Mouse (Mus musculus): ENCODE results near the gene Ano8. TPM values are rescaled to one million over a fixed set of nuclear protein-coding genes. Genes with fewer than 3 reads are reported as not detected.

Ano8 gene
- total RNA-seq, 4 experiments from 2014 or later = 14.1 to 17.3 (median 16.1) TPM

DNA sequence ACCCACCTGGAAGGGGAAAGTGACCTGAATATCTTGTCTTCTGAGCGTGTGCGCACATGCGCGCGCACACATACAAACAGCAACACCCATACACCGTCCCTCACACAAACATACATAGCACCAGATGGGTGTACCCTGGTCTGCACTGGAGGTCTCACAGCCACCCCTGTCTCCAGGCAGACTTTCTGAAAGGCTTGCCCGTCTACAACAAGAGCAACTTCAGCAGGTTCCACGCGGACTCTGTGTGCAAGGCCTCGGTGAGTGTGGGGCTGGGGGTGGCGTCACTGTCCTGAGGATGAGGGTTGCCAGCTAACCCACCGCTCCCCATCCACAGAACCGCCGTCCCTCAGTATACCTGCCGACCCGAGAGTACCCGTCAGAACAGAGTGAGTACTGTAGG lies 13.9 kb downstream of the Ano8 start:
- DNase-seq (ENCODE audit: low spot score) = no peak

DNA sequence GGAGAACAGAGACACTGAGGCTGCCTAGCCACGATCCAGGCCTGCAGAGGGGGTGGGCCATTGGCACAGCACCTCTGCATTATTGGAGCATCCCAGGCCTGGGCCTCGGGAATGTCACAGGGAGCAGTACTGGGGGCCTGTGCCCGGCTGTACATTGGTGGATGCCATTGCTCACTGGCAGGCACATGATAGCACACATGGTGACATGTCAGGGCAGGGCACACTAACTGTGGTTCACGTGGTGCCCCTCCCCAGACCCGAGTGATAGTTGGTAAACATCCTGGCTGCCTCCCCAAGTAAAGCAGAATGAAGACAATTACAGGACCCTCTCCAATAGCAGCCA lies 14.9 kb downstream of the Ano8 start:
- no peak for DNase-seq (ENCODE audit: low spot score)

DNA sequence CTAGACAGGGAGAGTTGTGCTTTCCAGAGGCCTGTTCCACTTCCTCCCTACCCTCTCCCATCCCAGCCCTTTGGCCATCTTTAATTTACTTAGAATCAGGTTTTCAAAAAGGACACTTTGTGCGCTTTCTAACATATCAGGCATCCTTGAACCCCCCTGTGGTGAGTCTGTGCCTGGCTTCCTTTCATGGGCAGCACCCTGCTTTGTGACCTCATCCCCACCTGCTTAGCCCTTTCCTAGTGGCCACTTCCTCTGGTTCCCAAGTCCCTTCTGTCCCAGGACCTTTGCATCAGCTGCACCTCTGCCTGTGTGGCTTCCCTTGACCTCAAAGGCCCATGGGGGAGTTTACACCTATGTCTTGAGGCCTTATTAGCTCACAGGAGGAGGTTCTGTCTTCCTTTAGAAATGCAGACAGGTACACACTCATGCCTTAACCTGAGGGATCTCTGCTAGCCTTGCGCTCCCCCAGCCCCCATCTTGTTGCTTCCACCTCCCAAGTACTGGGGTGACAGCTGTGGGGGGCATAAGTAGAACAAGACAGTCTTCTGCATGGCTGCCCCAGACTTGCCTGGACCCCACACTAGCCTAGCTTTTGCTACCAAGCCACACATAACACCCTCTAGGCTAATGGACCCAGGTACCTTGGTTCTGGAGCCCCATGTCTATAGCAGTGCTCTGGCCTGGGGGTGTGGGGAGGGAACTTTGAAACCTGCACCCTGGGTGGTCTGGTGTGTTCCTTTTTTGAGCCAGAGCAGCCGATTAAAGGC lies 15.4 kb downstream of the Ano8 start:
- no peak for DNase-seq (ENCODE audit: low spot score)

DNA sequence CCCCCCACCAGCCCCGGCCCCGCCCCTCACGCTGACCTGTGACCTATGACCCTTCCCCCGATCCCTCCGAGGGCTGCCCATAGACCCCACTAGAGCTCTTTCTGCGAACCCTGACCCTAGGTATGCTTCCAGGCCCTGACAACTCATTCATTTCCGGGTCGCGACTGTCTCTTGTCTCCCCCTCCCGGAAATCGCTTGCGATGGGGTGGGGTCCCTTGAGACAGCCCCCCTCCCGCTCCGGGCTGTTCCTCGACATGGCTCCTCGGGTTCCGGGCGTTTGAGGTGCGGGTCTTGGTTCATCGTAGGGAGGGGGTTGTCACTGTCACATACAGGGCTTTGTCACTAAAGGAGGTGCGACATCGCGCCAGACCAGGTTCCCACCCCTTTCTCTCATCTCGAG lies 16.4 kb downstream of the Ano8 start:
- DNase-seq (ENCODE audit: low spot score) = no peak

DNA sequence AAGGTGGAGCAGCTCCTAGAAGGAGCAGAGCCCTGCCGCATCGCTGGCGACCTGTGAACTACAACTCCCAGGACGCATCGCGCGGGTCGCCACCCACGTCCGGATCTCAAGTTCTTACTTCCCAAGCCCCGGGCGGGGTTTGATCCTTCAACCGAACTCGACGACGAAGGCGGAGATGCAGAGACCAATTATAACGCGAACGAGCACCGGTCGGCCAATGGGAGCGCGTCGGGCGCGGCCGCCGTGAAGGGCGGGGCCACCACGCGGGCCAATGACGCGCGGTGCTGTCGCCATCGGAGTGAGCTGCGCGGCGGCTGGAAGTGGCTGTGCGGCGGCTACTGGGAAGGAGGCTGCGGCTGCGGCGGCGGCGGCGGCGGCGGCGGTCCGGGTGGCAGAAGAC lies 16.8 kb downstream of the Ano8 start, which contains the start of gene Dda1:
TSS of gene Dda1 (plus strand) at position 284 of the 400 bp plus-strand sequence.
- DNase-seq (ENCODE audit: low spot score) = peak; percentile 98

DNA sequence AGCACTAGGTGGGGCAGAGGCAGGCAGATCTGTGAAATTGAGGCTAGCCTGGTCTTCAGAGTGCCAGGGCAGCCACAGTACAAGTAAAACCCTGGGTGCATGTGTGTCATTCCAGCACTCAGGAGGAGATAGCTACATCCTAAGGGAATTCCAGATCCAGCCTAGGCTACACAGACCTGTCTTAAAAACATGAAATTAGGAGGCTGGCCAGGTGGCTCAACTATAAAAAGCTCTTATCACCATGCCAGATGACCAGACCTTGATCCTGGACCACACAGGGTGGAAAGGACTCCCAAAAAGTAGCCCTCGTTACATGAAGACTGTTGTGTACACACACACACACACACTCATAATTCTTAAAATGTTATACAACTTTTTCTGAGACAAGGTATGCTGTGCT lies 17.8 kb downstream of the Ano8 start:
- DNase-seq (ENCODE audit: low spot score) = no peak

DNA sequence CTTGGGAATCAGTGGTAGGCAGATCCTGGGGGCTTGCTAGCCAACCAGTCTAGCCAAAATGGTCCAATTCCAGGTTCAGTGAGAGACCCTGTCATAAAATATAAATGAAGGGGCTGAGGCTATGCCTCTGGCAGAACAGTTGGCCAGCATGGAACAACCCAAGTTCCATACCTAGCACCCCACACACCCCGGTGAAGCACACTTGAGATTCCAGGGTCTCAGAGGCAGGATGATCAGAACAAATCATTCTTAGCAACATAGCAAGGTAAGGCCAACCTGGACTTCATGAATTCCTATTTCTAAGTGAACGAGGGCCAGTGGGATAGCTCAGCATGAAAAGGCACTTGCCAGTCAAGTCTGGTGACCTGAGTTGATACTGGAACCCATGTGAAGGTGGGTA lies 18.6 kb downstream of the Ano8 start:
- DNase-seq (ENCODE audit: low spot score) = no peak

DNA sequence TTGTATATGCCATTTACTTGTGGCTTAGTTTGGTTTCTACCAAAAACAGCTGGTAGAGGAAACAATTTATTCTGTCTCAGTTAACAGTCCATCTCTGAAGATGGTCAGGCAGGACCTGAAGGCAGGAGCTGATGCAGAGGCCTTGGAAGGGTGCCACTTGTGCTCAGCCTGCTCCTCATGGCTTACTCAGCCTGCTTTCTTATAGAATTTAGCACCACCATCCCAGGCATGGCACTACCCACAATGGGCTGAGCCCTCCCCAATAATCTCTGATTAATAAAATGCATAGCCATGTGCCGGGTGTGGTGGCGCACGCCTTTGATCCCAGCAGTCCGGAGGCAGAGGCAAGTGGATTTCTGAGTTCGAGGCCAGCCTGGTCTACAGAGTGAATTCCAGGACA lies 19.6 kb downstream of the Ano8 start:
- DNase-seq (ENCODE audit: low spot score) = no peak

DNA sequence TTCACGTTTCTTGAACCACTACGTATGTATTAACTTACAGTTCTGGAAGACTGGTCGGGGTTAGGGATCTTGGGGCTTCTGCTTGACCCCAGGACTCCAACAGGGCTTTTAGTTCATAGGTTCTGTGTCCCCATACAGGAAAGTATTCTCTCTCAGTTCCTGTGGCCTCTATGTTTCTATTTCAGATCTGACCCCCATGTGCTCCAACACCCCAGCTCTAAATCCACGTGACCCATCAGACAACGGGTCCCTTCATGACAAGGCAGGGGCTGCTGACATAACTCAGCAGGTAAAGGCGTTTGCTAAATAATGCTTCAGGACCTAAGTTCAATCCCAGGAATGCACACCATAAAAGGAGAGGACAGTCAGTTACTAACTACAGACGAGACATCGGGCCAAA lies 20.0 kb downstream of the Ano8 start:
- no peak for DNase-seq (ENCODE audit: low spot score)

DNA sequence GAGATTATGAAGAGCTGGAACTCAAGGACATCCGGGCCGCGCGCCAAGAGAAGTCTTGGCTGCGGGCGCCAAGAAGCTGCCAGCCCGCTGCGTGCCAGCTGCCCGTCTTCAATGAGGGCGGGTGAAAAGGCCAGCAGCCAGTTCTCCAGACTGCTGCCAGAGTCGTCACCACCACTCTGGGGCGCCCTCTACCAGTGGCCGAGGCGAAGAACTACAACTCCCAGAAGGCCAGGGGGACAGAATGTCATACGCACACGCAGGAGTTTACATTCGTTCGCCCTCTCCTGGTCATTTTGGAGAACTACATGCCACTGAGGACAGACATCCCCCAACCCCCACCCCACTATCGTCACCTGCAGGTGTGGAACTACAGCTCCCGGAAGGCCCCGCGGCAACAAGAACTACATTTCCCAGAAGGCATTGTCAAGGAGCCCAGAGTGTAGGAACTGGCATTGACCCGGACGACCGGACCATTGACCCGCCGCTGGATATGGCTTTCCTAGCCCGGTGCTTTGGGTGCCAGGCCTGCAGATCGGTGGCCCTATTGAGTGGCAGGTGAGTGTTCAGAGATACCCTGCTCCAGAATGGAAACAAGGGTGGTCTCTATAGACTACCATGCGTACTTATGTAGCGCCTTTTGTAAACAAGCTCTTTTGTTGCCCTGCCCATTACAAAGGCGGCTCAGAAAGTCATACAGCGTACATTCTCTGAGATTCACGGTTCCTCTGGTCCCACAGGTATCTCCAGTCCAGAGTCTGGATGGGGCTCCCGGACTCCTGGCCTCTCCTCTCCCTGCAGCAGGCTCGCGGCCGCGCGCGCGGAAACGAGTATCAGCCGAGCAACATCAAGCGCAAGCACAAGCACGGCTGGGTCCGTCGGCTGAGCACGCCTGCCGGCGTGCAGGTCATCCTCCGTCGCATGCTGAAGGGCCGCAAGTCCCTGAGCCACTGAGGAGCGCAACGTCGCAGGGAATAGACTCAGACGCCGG lies 21.0 kb downstream of the Ano8 start, which contains the start of gene Mrpl34:
TSS of gene Mrpl34 (plus strand) at position 447 of the 988 bp plus-strand sequence.
- peak; percentile 99 for DNase-seq (ENCODE audit: low spot score)

DNA sequence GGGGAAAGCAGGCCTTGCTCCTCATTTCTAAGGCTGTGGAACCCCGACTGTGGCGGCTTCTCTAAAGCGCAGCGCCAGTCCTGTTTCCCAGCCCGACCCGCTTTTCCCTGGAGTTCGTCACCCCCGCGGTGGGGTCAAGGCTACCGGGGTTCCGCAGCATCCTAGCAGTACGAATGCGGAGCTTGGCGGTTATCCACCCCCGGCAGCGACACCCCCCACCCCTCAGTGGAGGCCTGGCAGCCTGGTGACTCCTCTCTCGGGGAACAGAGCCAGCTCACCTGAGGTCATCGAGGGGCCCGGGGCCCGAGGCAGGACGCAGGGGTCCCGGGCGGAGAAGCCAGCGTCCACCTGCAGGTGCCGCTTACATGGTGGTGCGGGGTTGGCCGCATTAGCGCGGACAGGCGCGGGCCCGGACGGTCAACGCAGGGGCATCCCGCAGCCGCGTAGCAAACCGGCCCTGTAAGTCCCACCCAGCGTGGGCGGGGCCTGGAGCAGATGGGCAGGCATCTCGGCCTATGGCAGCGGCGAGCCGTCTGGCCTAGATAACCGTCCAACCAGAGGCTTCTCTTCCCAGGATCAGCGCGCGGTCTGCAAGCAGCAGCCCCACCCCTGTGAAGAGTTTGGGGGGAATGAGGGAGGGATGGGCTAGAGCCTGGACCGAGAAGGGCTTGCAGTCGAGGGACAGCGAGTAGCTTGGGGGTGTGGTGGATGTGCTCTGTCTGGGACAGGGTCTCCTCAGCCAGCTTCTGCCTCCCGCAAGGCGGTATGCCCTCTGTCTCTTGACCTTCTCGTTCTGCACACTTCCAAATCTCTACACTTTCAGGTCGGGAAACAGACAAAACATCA lies 22.4 kb downstream of the Ano8 start, which contains the start of gene Abhd8:
TSS of gene Abhd8 (minus strand) at position 468 of the 846 bp plus-strand sequence.
- DNase-seq (ENCODE audit: low spot score) = peak; percentile 97

DNA sequence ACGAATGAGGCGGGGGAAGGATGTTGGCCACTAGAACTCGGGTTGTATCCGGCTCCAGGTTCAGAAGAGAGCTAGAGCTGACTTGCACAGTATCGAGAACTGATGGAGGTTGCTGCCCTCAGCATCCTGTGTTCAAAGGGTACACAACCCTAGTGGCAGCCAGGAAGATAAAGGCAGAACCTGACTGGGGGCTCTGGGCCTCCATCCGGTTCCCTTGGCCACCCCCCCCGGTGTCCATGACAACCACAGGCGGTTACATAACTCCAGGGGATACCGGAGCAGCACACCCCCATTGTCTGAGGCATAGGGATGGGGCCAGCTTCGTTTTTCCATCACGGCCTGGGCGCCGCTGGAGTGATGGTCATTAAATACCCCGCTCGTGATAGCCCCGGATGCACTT lies 23.0 kb downstream of the Ano8 start:
- DNase-seq (ENCODE audit: low spot score) = no peak

DNA sequence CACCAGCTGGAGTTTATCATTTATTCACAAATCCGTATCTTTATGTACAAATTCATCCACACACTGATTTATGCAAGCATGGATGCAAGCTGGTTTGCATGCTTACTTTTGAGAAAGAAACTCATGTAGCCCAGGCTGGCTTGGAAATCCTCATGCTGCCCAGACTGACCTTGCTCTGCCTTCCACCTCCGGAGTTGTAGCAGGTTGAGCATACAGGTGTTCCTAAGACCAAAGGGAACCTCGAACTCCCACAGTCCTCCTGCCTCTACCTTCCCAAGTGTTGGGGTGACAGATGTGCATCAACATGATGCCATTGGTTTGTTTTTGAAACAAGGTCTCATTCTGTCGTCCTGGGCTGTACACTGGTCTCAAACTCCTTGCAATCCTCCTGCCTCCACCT lies 23.6 kb downstream of the Ano8 start:
- no peak for DNase-seq (ENCODE audit: low spot score)

DNA sequence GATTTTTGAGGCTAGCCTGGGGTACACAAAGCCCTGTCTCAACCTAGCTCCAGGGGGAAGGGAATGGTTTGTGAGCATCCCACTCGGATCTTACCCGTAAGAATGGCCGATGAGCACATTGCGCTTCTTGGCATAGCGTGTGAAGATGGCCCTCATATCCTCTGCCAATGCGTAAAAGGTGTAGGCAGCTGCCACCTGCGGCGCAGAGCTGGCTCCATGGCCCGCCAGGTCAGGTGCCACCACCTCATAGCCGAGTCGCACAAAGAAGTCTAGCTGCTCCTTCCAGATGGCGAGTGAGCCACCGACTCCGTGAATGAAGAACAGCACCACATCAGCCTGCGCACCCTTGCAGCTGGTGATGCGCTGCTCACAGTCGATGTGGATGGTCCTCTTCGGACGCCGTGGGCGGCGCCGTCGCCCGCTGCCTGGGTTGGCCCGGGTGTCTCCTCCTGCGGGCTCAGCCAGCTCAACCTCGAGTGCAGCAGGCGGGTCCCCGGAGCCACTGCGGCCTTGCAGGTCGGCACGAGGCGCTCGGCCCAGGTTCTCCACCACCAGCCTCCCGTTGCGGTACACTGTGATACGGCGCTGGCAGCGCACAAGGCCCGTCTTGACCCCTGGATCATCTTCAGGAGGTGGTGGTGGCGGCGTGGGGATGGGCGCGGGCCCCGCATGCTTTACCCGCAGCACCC lies 24.5 kb downstream of the Ano8 start:
- no peak for DNase-seq (ENCODE audit: low spot score)

DNA sequence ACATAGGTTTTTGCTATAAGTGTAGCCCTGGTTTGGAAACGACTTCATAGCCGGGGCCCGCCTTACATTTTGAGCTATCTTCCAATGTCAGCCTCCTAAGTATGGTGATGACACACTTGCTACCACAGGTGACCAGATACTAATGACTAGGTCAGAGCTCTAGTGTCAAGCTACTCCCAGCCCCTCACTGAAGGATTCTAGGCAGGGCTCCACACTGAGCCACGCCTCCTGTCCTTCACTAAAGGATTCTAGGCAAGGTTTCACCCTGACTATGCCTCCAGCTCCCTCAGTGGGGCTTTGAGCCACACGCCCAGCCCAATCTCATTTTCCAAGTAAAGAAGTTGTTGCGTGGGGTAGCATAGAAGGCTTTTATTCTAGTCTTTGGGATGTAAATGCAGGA lies 25.0 kb downstream of the Ano8 start:
- DNase-seq (ENCODE audit: low spot score) = no peak

DNA sequence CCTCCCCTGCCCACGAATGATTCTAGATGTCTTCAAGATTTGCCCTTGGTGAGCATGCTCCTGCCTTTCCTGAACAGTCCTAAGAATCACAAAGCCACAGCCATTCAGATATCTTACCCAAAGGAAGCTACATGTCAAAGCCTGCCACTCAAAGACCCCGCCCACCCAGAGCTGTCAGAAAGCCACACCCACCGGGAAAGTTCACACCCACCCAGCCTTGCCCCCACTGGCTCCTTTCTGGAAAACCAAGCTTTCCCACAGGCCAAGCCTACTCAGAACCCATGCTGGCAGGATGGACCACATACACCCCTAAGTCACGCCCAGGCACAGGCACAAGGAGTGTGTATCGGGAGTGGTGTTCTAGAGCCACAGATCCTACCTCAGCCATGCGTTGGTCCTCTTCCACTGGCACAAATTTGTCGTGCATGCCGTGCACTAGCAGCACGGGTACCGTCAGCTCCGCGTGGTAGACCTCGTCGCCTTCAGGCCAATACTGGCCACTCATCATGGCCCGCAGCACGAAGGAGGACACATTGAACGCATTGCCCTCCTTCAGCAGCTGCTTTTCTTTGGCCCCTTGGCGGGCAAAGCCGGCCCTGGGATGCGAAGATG lies 28.0 kb downstream of the Ano8 start:
- no peak for DNase-seq (ENCODE audit: low spot score)

DNA sequence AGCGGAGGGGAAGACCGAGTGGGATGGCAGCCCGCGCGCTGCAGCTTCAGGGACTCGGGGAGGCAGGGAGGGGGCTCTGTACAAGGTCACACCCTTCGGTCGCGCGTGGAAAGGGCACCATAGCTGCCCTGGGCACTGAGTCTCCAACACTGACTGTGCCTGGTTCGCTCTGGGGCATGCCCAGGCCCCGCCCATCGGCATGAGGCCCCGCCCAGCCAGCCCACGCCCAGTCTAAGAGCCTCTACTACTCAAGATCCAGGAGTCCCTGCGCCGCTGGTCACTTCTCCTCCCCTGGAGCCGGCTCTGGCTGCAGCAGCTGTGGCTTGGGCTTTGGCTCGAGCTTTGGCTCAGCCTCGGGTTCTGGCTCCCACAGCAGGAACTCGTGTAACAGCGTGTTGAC lies 28.9 kb downstream of the Ano8 start:
- no peak for DNase-seq (ENCODE audit: low spot score)

DNA sequence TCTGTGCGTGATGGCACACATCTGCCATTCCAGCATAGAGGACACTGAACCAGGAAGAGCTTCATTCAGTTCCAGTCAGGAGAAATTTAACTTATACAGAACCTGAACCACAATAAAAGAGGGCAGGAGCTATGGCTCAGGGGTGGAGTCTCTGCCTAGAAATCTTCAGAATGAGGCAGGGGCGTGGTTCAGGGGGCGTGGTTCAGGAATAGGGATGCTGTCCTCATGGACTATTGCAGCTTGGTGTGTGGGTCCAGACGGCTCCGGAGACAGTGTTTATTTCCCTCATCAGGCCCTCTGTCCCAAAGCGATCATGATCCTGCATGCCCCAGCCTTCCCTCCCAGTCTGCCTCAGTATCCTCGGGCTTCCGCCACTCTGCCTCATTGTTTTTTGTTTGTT lies 31.1 kb downstream of the Ano8 start:
- DNase-seq (ENCODE audit: low spot score) = no peak

DNA sequence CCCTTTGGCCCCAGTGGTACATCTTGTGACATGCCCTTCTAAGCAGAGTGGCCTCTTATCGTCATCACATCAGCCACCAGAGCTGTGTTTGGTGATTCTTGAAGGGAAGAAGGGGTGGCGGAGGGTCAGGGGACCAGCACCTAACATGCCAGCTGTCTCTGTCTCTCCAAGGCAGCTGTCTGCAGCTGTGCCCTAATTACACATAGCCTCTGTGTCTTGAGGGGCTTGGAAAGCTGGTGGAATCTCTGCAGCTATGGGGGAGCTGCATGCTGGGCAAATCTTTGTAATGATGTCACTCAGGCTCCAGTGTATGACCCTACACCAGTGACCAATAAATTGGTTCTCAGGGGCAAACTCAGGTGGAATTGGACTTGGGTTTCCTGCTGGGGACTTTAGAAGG lies 33.1 kb downstream of the Ano8 start:
- no peak for DNase-seq (ENCODE audit: low spot score)

DNA sequence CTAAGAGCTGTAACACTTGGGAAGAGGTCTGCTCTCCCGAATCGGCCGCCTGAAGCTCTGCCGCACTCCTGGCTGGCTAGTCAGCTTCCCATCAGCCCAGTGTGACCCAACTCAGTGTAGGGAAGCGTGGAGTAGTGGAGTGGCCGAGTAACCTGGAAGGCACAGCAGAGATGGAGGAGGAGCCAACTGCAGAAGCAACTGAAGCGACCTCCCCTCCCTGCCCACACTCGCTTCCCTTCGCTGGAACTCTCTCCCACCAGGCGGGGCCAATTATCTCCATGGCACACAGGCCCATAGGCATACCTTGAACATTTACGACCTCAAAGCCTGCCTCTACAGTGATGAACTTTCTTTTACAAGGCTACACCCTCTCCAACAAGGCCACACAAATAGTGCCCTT lies 34.0 kb downstream of the Ano8 start:
- no peak for DNase-seq (ENCODE audit: low spot score)

DNA sequence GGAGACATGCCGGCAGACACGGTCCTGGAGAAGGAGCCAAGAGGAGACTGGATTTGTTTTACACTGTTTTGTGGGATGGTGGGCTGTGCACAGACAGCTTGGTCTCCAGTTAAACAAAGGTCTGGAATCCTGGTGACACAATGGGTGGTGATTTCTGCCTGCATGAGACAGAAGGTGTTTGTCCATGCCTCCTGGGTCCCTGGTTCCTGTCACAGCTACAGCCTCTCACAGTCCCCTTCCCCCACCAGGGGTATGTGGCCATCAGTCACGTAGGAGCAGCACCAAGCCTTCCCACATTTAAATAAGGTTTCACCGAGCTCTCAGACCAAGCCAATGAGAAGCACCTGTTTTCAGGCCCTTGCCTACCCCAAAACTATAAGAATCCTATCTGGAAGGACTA lies 34.4 kb downstream of the Ano8 start:
- no peak for DNase-seq (ENCODE audit: low spot score)

Measured in heart, adult 8-10 months (tissue).